Mouse (Mus musculus) midbrain, embryonic 13.5 days (tissue): ENCODE results near the gene Rpl27a. TPM values are rescaled to one million over a fixed set of nuclear protein-coding genes. Genes with fewer than 3 reads are reported as not detected.

Experiments
- microRNA-seq: library from miRNA; unstranded; fragments of <30 nt; microRNA quantifications from one replicate; pipeline ENCODE4, GENCODE M21; 2016
- polyA plus RNA-seq: library from polyadenylated mRNA; unstranded; fragments of >200 nt; fragmentation: Nextera tagmentation; extraction: Ambion mirVana; gene quantifications from 2 replicates; pipeline ENCODE4 v1.2.1, GENCODE M21; 2015

Rpl27a gene
- polyA plus RNA-seq, 1 experiment from 2014 or later, result 85.2 TPM

Small RNAs within 50 kb of the gene (microRNA-seq; reads per million reads assigned to microRNA genes)
- not detected for gene Gm47284

Other genes with a start within 250 kb of the Rpl27a start
- 12.8 and 17.3 TPM in 2 replicates for gene Stk33, start 80.1 kb upstream of the Rpl27a start, polyA plus RNA-seq
- gene Trim66, start 11.0 kb upstream of the Rpl27a start, polyA plus RNA-seq, result 0.40 and 0.46 TPM in 2 replicates
- 18.8 and 21.7 TPM in 2 replicates for gene St5, start 184.5 kb downstream of the Rpl27a start, polyA plus RNA-seq
- 12.7 and 13.9 TPM in 2 replicates for gene Akip1, start 184.5 kb downstream of the Rpl27a start, polyA plus RNA-seq
- gene BC051019, start 204.7 kb downstream of the Rpl27a start, polyA plus RNA-seq, result not detected in 2 replicates
- 0.40 TPM in 1 of 2 replicates, not detected in the other for gene Ascl3, start 212.6 kb downstream of the Rpl27a start, polyA plus RNA-seq
- 86.2 and 91.1 TPM in 2 replicates for gene Tmem9b, start 233.7 kb downstream of the Rpl27a start, polyA plus RNA-seq